Mouse (Mus musculus) hindbrain, embryonic 16.5 days (tissue): ENCODE measurements around the gene Lin54. TPM values are rescaled to one million over a fixed set of nuclear protein-coding genes. Genes with fewer than 3 reads are reported as not detected.

Experiments used
- ATAC-seq: fragments of 200-750 bp; cut with Nextera tagmentation; 2 replicates; pipeline ENCODE4 v1.8.0; 2017; ENCODE audit warnings: moderate TSS enrichment, moderate library complexity
- H3K27ac ChIP-seq: fragments of 300-500 bp; sonication (generic); 2 replicates; pipeline ENCODE4 v1.5.1; 2014; ENCODE audit warnings: low read depth, mild to moderate bottlenecking, control low read depth, low read length, moderate library complexity
- H3K27me3 ChIP-seq: fragments of 300-500 bp; sonication (generic); replicated peaks from 2 replicates; pipeline ENCODE4 v1.6.1; 2014; ENCODE audit warnings: low read length; ENCODE audit not compliant: control insufficient read depth, insufficient read depth
- H3K36me3 ChIP-seq: fragments of 300-500 bp; sonication (generic); 2 replicates; pipeline ENCODE4 v1.6.1; 2014; ENCODE audit warnings: mild to moderate bottlenecking, low read length, moderate library complexity, mixed read lengths; ENCODE audit not compliant: control insufficient read depth, insufficient read depth
- H3K4me1 ChIP-seq: fragments of 300-500 bp; sonication (generic); 2 replicates; pipeline ENCODE4 v1.6.1; 2014; ENCODE audit warnings: low read depth, low read length; ENCODE audit not compliant: control insufficient read depth, insufficient read depth
- H3K4me2 ChIP-seq: fragments of 300-500 bp; sonication (generic); 2 replicates; pipeline ENCODE4 v1.6.1; 2014; ENCODE audit warnings: mild to moderate bottlenecking, low read length, control low read depth, moderate library complexity
- H3K4me3 ChIP-seq: fragments of 300-500 bp; sonication (generic); 2 replicates; pipeline ENCODE4 v1.5.1; 2014; ENCODE audit warnings: mild to moderate bottlenecking, low read length, control low read depth, moderate library complexity
- H3K9ac ChIP-seq: fragments of 300-500 bp; sonication (generic); 2 replicates; pipeline ENCODE4 v1.6.1; 2014; ENCODE audit warnings: low read depth, mild to moderate bottlenecking, control low read depth, low read length, moderate library complexity
- H3K9me3 ChIP-seq: fragments of 300-500 bp; sonication (generic); 2 replicates; pipeline ENCODE4 v1.6.1; 2014; ENCODE audit warnings: mild to moderate bottlenecking, low read length, moderate library complexity; ENCODE audit not compliant: control insufficient read depth
- WGBS: fragments of 180-500 bp; shearing (Covaris S2); extraction: QIAGEN DNeasy Blood & Tissue Kit; methylation state at CpG from one replicate; pipeline ENCODE4 v1.1.7; 2014; 5-methylcytosine and 5-hydroxymethylcytosine counted together
- polyA plus RNA-seq: library from polyadenylated mRNA; unstranded; fragments of >200 nt; fragmentation: Nextera tagmentation; extraction: Ambion mirVana; gene quantifications from 2 replicates; pipeline ENCODE4 v1.2.1, GENCODE M21; 2015

Gene Lin54
- polyA plus RNA-seq, 1 experiment from 2014 or later: 7.7 TPM

- ATAC-seq: no peak
- WGBS: 96% methylated on average over 9 of the region's 9 CpGs
- Histone ChIP-seq H3K4me1 (peaks cover 3% of the 10 kb centered on the region), H3K9ac (no peak overlapping the region), H3K4me3 (no peak overlapping the region), H3K27me3 (no peaks in the 10 kb centered on the region), H3K27ac (no peak overlapping the region), H3K36me3 (peaks cover 9% of the 10 kb centered on the region; the same call in 1 of the 2 replicates), H3K9me3 (no peaks in the 10 kb centered on the region), H3K4me2 (no peak overlapping the region)
These were observed 24.5 kb upstream of the Lin54 start for GRCm38 (mm10) chr5:100524921-100525320.

- no peaks in the 10 kb centered on the region for H3K9me3 ChIP-seq
- ATAC-seq: no peak
- H3K36me3 ChIP-seq: 0 out of 2 replicates have a peak, but pooled peaks cover under 1% of the 10 kb centered on the region
- 96% methylated on average over 1 of the region's 1 CpGs for WGBS
- no peak overlapping the region for H3K4me2 ChIP-seq
- no peak overlapping the region for H3K9ac ChIP-seq
- H3K27me3 ChIP-seq: no peaks in the 10 kb centered on the region
- H3K27ac ChIP-seq: no peak overlapping the region
- H3K4me3 ChIP-seq: no peak overlapping the region
- H3K4me1 ChIP-seq: peaks cover 11% of the 10 kb centered on the region
These were observed 22.9 kb upstream of the Lin54 start for GRCm38 (mm10) chr5:100523331-100523730.

- ATAC-seq: no peak
- Histone ChIP-seq H3K27me3 (no peaks in the 10 kb centered on the region), H3K9me3 (no peaks in the 10 kb centered on the region), H3K4me3 (no peak overlapping the region), H3K4me2 (peak overlapping the region; percentile 7; the same call in 1 of the 2 replicates), H3K36me3 (no peaks in the 10 kb centered on the region), H3K27ac (no peak overlapping the region), H3K9ac (no peak overlapping the region), H3K4me1 (peaks cover 15% of the 10 kb centered on the region)
- WGBS: 93% methylated on average over 2 of the region's 2 CpGs
These were observed 19.8 kb upstream of the Lin54 start for GRCm38 (mm10) chr5:100520223-100520622.

- 5% methylated on average over 5 of the region's 5 CpGs for WGBS
- no peak overlapping the region for H3K27ac ChIP-seq
- H3K4me2 ChIP-seq: peak overlapping the region; percentile 89
- H3K9me3 ChIP-seq: no peaks in the 10 kb centered on the region
- no peaks in the 10 kb centered on the region for H3K36me3 ChIP-seq
- H3K9ac ChIP-seq: peak overlapping the region; percentile 71
- peaks cover 15% of the 10 kb centered on the region for H3K4me1 ChIP-seq
- ATAC-seq: no peak
- H3K27me3 ChIP-seq: no peaks in the 10 kb centered on the region
- H3K4me3 ChIP-seq: peak overlapping the region; percentile 64
These were observed 18.6 kb upstream of the Lin54 start for GRCm38 (mm10) chr5:100519027-100519411.

- Histone ChIP-seq H3K4me3 (peak within 1 kb of the TSS; percentile 64), H3K9me3 (no peaks in the 10 kb centered on the region), H3K4me2 (peak within 1 kb of the TSS; percentile 89), H3K9ac (peak within 1 kb of the TSS; percentile 71), H3K27me3 (no peaks in the 10 kb centered on the region), H3K36me3 (no peaks in the 10 kb centered on the region), H3K27ac (peak within 1 kb of the TSS; percentile 79), H3K4me1 (peaks cover 15% of the 10 kb centered on the region)
- ATAC-seq: peak; percentile 100
- WGBS: under 1% methylated on average over 64 of the region's 64 CpGs
These were observed 17.9 kb upstream of the Lin54 start, which contains the start of gene Cops4 for GRCm38 (mm10) chr5:100518049-100519026. TSS of gene Cops4 (plus strand) at chr5:100518309.

GRCm38 (mm10) chr5:100512576-100512975 is 12.1 kb upstream of the Lin54 start:
- Histone ChIP-seq H3K9ac (no peak overlapping the region), H3K9me3 (no peaks in the 10 kb centered on the region), H3K27ac (no peak overlapping the region)

GRCm38 (mm10) chr5:100509247-100509646 is 8.8 kb upstream of the Lin54 start:
- 77% methylated on average over 11 of the region's 11 CpGs for WGBS

More at GRCm38 (mm10) chr5:100512576-100512975, 12.1 kb upstream of the Lin54 start:
- peaks cover 2% of the 10 kb centered on the region for H3K4me1 ChIP-seq
- ATAC-seq: no peak
- H3K4me2 ChIP-seq: no peak overlapping the region
- no peaks in the 10 kb centered on the region for H3K36me3 ChIP-seq
- H3K4me3 ChIP-seq: no peak overlapping the region
- H3K27me3 ChIP-seq: no peaks in the 10 kb centered on the region

GRCm38 (mm10) chr5:100501267-100501666 is 828 bp upstream of the Lin54 start:
- H3K4me1 ChIP-seq: peaks cover 16% of the 10 kb centered on the region
- no peaks in the 10 kb centered on the region for H3K27me3 ChIP-seq
- peak overlapping the region; percentile 79 for H3K4me2 ChIP-seq
- 89% methylated on average over 4 of the region's 4 CpGs for WGBS
- no peaks in the 10 kb centered on the region for H3K9me3 ChIP-seq
- no peak for ATAC-seq
- H3K9ac ChIP-seq: no peak overlapping the region
- H3K27ac ChIP-seq: no peak overlapping the region
- H3K36me3 ChIP-seq: no peaks in the 10 kb centered on the region
- H3K4me3 ChIP-seq: no peak overlapping the region

More at GRCm38 (mm10) chr5:100509247-100509646, 8.8 kb upstream of the Lin54 start:
- Histone ChIP-seq H3K36me3 (no peaks in the 10 kb centered on the region), H3K4me1 (no peaks in the 10 kb centered on the region), H3K27me3 (no peaks in the 10 kb centered on the region), H3K4me3 (no peak overlapping the region), H3K27ac (no peak overlapping the region), H3K9ac (no peak overlapping the region), H3K9me3 (no peaks in the 10 kb centered on the region), H3K4me2 (no peak overlapping the region)
- ATAC-seq: no peak

GRCm38 (mm10) chr5:100499831-100500304 is 571 bp downstream of the Lin54 start:
- peak; percentile 29 for ATAC-seq
- peak overlapping the region; percentile 63 for H3K4me3 ChIP-seq
- H3K36me3 ChIP-seq: no peaks in the 10 kb centered on the region
- no peaks in the 10 kb centered on the region for H3K9me3 ChIP-seq
- peak overlapping the region; percentile 57 for H3K9ac ChIP-seq
- peaks cover 16% of the 10 kb centered on the region for H3K4me1 ChIP-seq
- peak overlapping the region; percentile 79 for H3K4me2 ChIP-seq
- no peaks in the 10 kb centered on the region for H3K27me3 ChIP-seq
- peak overlapping the region; percentile 70; the same call in 1 of the 2 replicates for H3K27ac ChIP-seq
- WGBS: 0% methylated on average over 37 of the region's 41 CpGs
